Mouse (Mus musculus): ENCODE results near the gene Wee2.

GRCm38 (mm10) chr6:40438936-40439335 lies at the start of gene Wee2:
- TF ChIP-seq CTCF (IDR thresholded peaks at IDR 0.05; ENCODE audit: low read depth, low read length), result no peak
- no peak for TF ChIP-seq TAL1 (conservative IDR thresholded peaks at IDR 0.05; ENCODE audit: low read depth, low read length)

Data from G1E (cell line).